In genomic region chr12:76444359-76444772, GRCm38 (mm10) we compare ENCODE assay signal across 11 mouse cellular contexts. TPM values are rescaled to one million over a fixed set of nuclear protein-coding genes. Genes with fewer than 3 reads are reported as not detected.
A peak's percentile ranks its signal among the peaks of the same experiment; 100 is the strongest.
DNase-seq lines count a peak whose midpoint lies in the region; ATAC-seq and TF ChIP-seq lines count a peak whose summit lies in the region.
"Had no signal": no experiment of that assay in that cellular context is flagged by ENCODE, and none has a peak within 500 bp of the region (broad histone marks: within the 10 kb centered on the region; RNA-seq: fewer than 3 reads in every experiment).

No protein-coding gene starts in this region.

- H3K9ac ChIP-seq in midbrain, postnatal 0 days (replicated peaks; ENCODE audit: low read length, poor library complexity, severe bottlenecking) = no peak overlapping the region

- ATAC-seq in granulocyte monocyte progenitor cell, adult 5-6 weeks (replicated peaks; ENCODE audit: poor library complexity, severe bottlenecking) = peak; percentile 27; the same call in 1 of the 2 replicates
- ATAC-seq in midbrain, postnatal 0 days (ENCODE audit: low FRiP score) = no peak

- H3K4me2 ChIP-seq in midbrain, postnatal 0 days (ENCODE audit: low read depth, low read length, poor library complexity, severe bottlenecking) = no peak overlapping the region

- H3K27me3 ChIP-seq in midbrain, postnatal 0 days (ENCODE audit: insufficient read depth, low read length) = no peaks in the 10 kb centered on the region

- no peaks in the 10 kb centered on the region for H3K9me3 ChIP-seq in midbrain, postnatal 0 days (ENCODE audit: low read length)
- H3K9me3 ChIP-seq: embryonic facial prominence, embryonic 10.5 days; midbrain, embryonic 10.5 days had no signal

- intact Hi-C loops in gastrocnemius, postnatal 36 days (cut with DNase I) = no loop called here
- intact Hi-C loops in gastrocnemius, adult 2 months (cut with DNase I) = no loop called here

- no peaks in the 10 kb centered on the region for H3K36me3 ChIP-seq in midbrain, postnatal 0 days (ENCODE audit: insufficient read depth, low read length)
- H3K36me3 ChIP-seq: embryonic facial prominence, embryonic 10.5 days; midbrain, embryonic 10.5 days had no signal

- H3K4me1 ChIP-seq in midbrain, postnatal 0 days (ENCODE audit: insufficient read depth, low read length) = no peaks in the 10 kb centered on the region
- H3K4me1 ChIP-seq: embryonic facial prominence, embryonic 10.5 days; midbrain, embryonic 10.5 days had no signal

- H3K27ac ChIP-seq in gastrocnemius, adult 2 months = no peak overlapping the region
- no peak overlapping the region for H3K27ac ChIP-seq in midbrain, postnatal 0 days (ENCODE audit: low read depth, low read length)
- H3K27ac ChIP-seq: embryonic facial prominence, embryonic 10.5 days; midbrain, embryonic 10.5 days had no signal

- DNase-seq in thymus, postnatal 14 days = peak; percentile 15
- DNase-seq in thymus, adult 18-20 months = no peak
- peak; percentile 23 to 32 for DNase-seq in kidney, postnatal 36 days
- peak; percentile 16 for DNase-seq in yolk sac, embryonic 10.5 days (ENCODE audit: low spot score)
- no peak for DNase-seq in gastrocnemius, postnatal 36 days
- DNase-seq in gastrocnemius, adult 2 months = no peak
- DNase-seq in midbrain, postnatal 0 days (ENCODE audit: low spot score) = no peak
- DNase-seq: adrenal gland, postnatal 25 days had no signal

- H3K4me3 ChIP-seq in gastrocnemius, adult 2 months = no peak overlapping the region
- no peak overlapping the region for H3K4me3 ChIP-seq in midbrain, postnatal 0 days (ENCODE audit: low read depth, low read length)
- H3K4me3 ChIP-seq: embryonic facial prominence, embryonic 10.5 days; midbrain, embryonic 10.5 days had no signal

- WGBS in midbrain, postnatal 0 days = 58% methylated on average over 10 of the region's 10 CpGs

- TF ChIP-seq CTCF in gastrocnemius, adult 2 months (IDR thresholded peaks at IDR 0.05) = no peak
- TF ChIP-seq CTCF in midbrain, postnatal 0 days (IDR thresholded peaks at IDR 0.05) = no peak

RNA-seq across cellular contexts. Expression of gene Ppp1r36, which starts 27.0 kb away (rescaled TPM):
- not detected in 2 replicates for total RNA-seq in granulocyte monocyte progenitor cell, adult 5-6 weeks (2014; fragmentation: Nextera tagmentation)
- total RNA-seq in granulocyte monocyte progenitor cell, adult 5-6 weeks (2017) = 0.69 TPM in 1 of 2 replicates, not detected in the other
- total RNA-seq in gastrocnemius, postnatal 36 days (2021) = not detected
- total RNA-seq in gastrocnemius, adult 2 months (2021) = not detected
- total RNA-seq in midbrain, postnatal 0 days (2014; rRNA removed) = 0.27 and 0.94 TPM in 2 replicates
- 1.5 and 2.0 TPM in 2 replicates for polyA plus RNA-seq in midbrain, postnatal 0 days (2015; fragmentation: Nextera tagmentation; extraction: Ambion mirVana)

RNA-seq across cellular contexts. Expression of gene Hspa2, which starts 40.4 kb away (rescaled TPM):
- total RNA-seq in granulocyte monocyte progenitor cell, adult 5-6 weeks (2014; fragmentation: Nextera tagmentation) = 1.9 and 7.3 TPM in 2 replicates
- total RNA-seq in granulocyte monocyte progenitor cell, adult 5-6 weeks (2017) = 18.9 and 19.4 TPM in 2 replicates
- 1 to 10 TPM; 8.4 to 9.0 TPM for total RNA-seq in gastrocnemius, postnatal 36 days (2021)
- total RNA-seq in gastrocnemius, adult 2 months (2021) = 1 to 10 TPM; 6.9 to 7.0 TPM
- 10.2 and 13.6 TPM in 2 replicates for total RNA-seq in midbrain, postnatal 0 days (2014; rRNA removed)
- 7.6 and 8.8 TPM in 2 replicates for polyA plus RNA-seq in midbrain, postnatal 0 days (2015; fragmentation: Nextera tagmentation; extraction: Ambion mirVana)

Comparison
In these comparisons a context has a peak if more than half of its experiments do, and no peak if none do; other contexts are left out.
1. DNase-seq: peak in thymus, postnatal 14 days (single experiment), kidney, postnatal 36 days (2 of 2) and yolk sac, embryonic 10.5 days (single experiment); none in thymus, adult 18-20 months (0 of 2), gastrocnemius, postnatal 36 days (0 of 2), gastrocnemius, adult 2 months (single experiment) and midbrain, postnatal 0 days (single experiment).